Mouse (Mus musculus): ENCODE measurements at regions not wholly inside any gene's neighbourhood (a gene's known extent, or its start where the extent isn't known, plus 50 kb on each side); places are given as distances from the start of the nearest gene placed in this dataset.
A peak's percentile ranks its signal among the peaks of the same experiment; 100 is the strongest.

DNA sequence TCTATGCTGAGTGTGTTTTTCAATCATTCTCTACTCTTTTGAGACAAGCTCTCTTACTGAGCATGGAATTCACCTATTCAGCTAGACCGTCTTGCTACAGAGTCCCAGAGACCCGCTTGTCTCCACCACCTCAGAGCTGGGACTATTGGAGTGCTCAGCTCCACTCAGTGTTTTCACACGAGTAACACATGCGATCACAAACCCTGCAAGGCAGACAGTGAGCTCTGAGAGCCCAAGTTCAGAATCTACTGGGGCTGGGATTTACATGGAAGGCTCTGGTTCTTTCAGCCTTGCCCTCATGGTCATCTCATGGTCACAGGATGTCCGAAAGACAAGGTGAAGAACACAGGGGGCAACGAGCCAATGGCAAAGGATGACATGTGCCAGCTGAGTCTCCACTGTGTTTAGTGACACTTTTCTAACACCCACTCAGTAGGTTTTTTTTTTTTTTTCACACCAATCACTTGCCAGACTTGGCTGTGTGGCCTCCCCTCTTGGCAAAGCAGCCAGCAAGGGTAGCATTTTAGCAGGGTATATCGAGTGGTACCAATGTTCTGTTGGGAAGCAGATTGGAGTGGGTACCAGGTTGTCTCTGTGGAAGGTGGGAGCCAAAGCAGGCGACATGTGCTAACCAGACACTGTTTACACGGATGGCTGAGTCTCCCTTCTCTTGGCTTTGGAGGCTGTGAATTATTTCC, 51.2 kb upstream of the Gtsf1l start:
- Histone ChIP-seq H3K27ac (replicated peaks) (no peak overlapping the region), H3K9me3 (no peaks in the 10 kb centered on the region), H3K9ac (no peak overlapping the region), H3K4me2 (no peak overlapping the region), H3K4me1 (replicated peaks) (peaks cover 21% of the 10 kb centered on the region), H3K36me3 (no peaks in the 10 kb centered on the region), H3K27me3 (no peaks in the 10 kb centered on the region), H3K4me3 (no peak overlapping the region)
- 69% methylated on average over 9 of the region's 9 CpGs for WGBS
- ATAC-seq (ENCODE audit: low FRiP score, low read depth), result no peak

DNA sequence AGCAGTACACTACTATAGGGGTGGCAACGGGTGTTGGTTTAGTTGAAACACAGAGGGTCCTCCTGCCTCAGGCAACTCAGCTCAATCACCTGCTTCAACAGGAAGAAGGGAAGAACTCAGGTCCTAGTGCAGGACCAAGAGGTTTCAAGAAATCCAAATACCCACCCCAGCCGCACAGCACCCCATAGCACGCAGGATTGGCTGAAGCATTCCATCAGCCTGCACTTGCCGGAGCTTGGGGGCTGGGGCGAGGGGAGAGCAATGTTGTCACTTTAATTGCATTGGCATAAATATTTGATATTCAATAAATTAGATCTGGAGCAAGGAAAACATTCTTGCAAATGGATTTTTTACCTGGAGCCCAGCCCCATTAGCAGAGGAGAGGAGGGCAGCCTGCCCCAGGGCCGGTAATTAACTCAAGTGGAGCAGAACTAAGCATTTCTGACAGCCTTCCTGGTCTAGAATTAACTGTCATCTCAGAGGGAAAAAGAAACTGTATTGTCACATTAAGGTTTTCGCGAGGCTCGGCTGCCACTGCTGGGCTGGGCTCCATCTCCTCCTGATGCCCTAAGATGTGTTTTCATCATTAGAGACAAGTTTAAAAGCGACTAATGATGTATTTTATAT, 55.2 kb upstream of the Gtsf1l start:
- H3K27ac ChIP-seq (replicated peaks), result peak overlapping the region; percentile 65; the same call in 1 of the 2 replicates
- H3K4me2 ChIP-seq, result peak overlapping the region; percentile 20
- H3K9me3 ChIP-seq, result no peaks in the 10 kb centered on the region
- no peaks in the 10 kb centered on the region for H3K27me3 ChIP-seq
- 42% methylated on average over 10 of the region's 10 CpGs for WGBS
- peak; percentile 50 for ATAC-seq (ENCODE audit: low FRiP score, low read depth)
- peaks cover 24% of the 10 kb centered on the region for H3K4me1 ChIP-seq (replicated peaks)
- H3K36me3 ChIP-seq, result no peaks in the 10 kb centered on the region
- H3K4me3 ChIP-seq, result no peak overlapping the region
- no peak overlapping the region for H3K9ac ChIP-seq

DNA sequence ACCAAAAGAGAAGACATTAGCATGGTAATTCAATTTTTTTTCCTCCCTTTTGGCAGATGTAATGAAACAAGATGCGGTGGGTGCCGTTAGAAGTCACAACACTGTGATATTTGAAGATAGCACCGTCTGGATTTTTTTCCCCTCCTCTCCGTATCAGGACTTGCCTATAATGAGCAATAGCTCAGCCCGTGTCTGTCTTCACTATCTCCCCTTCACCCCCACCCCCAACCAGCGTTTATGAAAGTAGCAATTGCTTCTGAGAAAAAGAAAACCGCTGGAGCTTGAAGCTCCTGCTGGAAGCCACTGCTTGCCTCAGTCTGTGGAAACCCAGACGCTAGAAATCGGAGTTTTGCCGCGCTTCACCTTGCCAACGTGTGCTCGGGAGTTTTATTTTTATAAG, 55.8 kb upstream of the Gtsf1l start:
- ATAC-seq (ENCODE audit: low FRiP score, low read depth), result 0 out of 2 replicates have a peak, but pooled peaks have one; percentile 42
- Histone ChIP-seq H3K9me3 (no peaks in the 10 kb centered on the region), H3K4me2 (peak overlapping the region; percentile 20), H3K9ac (no peak overlapping the region), H3K4me1 (replicated peaks) (peaks cover 24% of the 10 kb centered on the region), H3K4me3 (no peak overlapping the region), H3K27ac (replicated peaks) (peak overlapping the region; percentile 65), H3K36me3 (no peaks in the 10 kb centered on the region), H3K27me3 (no peaks in the 10 kb centered on the region)
- 30% methylated on average over 13 of the region's 13 CpGs for WGBS

DNA sequence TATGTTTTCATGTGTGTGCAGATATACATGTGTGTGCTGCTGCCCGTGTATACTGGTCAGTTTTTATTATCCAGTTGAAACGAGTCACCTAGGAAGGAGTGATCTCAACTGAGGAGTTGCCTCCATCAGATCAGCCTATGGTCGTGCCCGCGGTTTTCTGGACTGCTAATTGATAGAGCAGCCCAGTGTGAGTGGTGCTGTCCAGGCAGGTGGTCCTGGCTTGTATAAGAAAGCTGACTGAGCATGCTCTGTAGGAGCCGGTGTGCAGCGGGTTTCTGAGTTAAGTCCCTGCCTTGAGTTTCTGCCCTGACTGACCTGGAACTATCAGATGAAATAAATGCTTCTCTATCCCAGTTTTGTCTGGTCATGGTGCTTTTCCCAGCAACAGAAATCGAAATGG, 56.9 kb upstream of the Tox2 start:
- H3K4me3 ChIP-seq, result no peak overlapping the region
- peaks cover 21% of the 10 kb centered on the region for H3K4me1 ChIP-seq (replicated peaks)
- no peak overlapping the region for H3K27ac ChIP-seq (replicated peaks)
- no peaks in the 10 kb centered on the region for H3K36me3 ChIP-seq
- H3K9me3 ChIP-seq, result no peaks in the 10 kb centered on the region
- ATAC-seq (ENCODE audit: low FRiP score, low read depth), result no peak
- no peak overlapping the region for H3K4me2 ChIP-seq
- WGBS, result 82% methylated on average over 8 of the region's 8 CpGs
- H3K27me3 ChIP-seq, result no peaks in the 10 kb centered on the region
- H3K9ac ChIP-seq, result no peak overlapping the region

DNA sequence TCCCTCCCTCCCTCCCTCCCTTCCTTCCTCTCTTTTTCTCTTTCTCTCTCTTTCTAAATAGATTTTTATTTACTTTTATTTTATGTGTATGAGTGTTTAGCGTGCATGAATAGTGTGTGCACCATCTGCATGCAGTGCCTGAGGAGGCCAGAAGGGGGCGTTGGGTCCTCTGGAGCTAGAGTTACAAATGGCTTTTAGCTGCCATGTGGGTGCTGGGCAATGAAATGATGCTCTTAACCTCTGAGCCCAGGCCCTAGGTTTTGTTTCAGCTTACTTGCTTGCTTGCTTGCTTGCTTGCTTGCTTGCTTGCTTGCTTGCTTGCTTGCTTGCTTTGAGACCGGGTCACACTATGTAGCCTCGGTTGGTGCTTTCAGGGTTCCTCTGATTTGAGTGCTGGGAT, 56.4 kb upstream of the Tox2 start:
- WGBS, result 88% methylated on average over 4 of the region's 4 CpGs

DNA sequence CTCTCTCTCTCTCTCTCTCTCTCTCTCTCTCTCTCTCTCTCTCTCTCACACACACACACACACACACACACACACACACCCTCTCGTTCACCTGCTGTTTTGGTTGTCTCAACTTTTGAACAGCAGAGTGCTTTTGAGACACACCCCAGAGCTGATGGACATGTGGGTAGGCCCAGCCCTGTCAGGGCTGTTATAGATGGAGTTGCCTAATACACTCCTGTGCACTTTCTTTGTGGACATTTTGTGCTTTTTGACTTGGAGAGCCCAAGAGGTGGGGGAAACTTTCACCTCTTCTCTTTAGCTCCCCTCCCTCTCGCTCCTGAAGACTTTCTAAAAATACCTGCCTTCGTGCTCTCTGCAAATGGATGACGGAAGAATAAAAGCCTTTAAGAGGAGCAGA, 55.5 kb upstream of the Tox2 start:
- WGBS, result 83% methylated on average over 4 of the region's 4 CpGs
- H3K27me3 ChIP-seq, result no peaks in the 10 kb centered on the region
- H3K4me1 ChIP-seq (replicated peaks), result peaks cover 23% of the 10 kb centered on the region
- no peak for ATAC-seq (ENCODE audit: low FRiP score, low read depth)
- H3K9ac ChIP-seq, result no peak overlapping the region
- no peaks in the 10 kb centered on the region for H3K9me3 ChIP-seq
- H3K27ac ChIP-seq (replicated peaks), result no peak overlapping the region
- no peak overlapping the region for H3K4me3 ChIP-seq
- H3K4me2 ChIP-seq, result no peak overlapping the region
- H3K36me3 ChIP-seq, result no peaks in the 10 kb centered on the region

More for the DNA sequence above, 56.4 kb upstream of the Tox2 start:
- Histone ChIP-seq H3K9me3 (no peaks in the 10 kb centered on the region), H3K27me3 (no peaks in the 10 kb centered on the region), H3K36me3 (no peaks in the 10 kb centered on the region), H3K4me3 (no peak overlapping the region), H3K27ac (replicated peaks) (no peak overlapping the region), H3K4me2 (no peak overlapping the region), H3K9ac (no peak overlapping the region), H3K4me1 (replicated peaks) (peaks cover 21% of the 10 kb centered on the region)
- no peak for ATAC-seq (ENCODE audit: low FRiP score, low read depth)

DNA sequence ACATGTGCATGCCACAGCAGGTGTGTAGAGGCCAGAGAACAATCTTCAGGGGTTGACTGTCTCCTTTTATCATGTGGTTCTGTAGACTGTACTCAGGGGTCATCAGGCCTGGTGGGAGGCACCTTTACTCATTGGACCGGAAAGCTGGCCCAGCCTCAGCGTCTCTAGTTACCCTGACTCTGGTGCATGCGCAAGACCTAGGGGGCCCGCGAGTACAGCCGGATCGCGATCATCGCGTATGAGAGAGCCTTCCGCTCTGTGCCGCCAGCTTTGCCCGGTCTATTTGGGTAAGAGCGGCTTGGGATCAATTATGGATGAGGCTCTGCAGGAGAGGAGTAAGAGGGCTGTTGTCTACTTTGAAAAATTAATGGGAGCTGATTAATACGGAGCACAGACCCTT, 51.9 kb upstream of the Tox2 start:
- H3K4me1 ChIP-seq (replicated peaks), result peaks cover 20% of the 10 kb centered on the region
- H3K4me3 ChIP-seq, result no peak overlapping the region
- peak; percentile 28; the same call in 1 of the 2 replicates for ATAC-seq (ENCODE audit: low FRiP score, low read depth)
- no peak overlapping the region for H3K27ac ChIP-seq (replicated peaks)
- no peaks in the 10 kb centered on the region for H3K27me3 ChIP-seq
- H3K36me3 ChIP-seq, result no peaks in the 10 kb centered on the region
- WGBS, result 65% methylated on average over 15 of the region's 15 CpGs
- H3K4me2 ChIP-seq, result peak overlapping the region; percentile 2; the same call in 1 of the 2 replicates
- H3K9ac ChIP-seq, result no peak overlapping the region
- no peaks in the 10 kb centered on the region for H3K9me3 ChIP-seq

DNA sequence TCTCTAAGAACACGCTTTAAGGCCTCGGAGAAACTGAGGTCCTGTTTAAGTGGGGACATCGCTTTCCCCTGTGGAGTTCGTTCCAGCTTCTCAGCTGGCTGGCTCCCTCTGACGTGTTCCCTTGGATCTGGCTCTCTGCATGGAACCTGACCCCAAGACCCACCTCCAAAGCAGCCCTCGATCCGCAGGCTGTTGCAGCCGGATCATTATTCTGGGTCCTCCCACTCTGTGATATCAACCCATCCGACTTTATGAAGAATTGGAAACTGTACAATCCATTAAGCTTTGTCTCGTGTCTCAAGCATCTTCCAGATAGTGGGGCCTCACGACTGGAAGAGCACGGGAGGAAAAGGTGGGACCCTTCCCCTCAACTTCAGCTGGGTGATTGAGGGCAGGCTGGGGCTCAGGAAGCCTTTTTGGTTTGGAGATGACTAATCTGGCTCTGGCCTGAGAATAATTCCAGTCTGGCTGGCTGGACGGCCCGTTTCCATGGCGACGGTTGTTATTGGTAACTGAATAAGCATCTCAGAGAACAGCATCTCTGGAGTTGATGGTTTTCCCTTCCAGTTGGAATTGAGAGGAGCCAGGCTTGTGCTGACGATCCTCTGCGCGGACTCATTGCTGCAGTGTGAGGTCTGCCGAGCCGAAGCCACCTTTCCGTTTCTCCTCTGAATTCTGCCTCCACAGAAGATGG, 50.4 kb upstream of the Tox2 start:
- peak; percentile 72 for ATAC-seq (ENCODE audit: low FRiP score, low read depth)
- peak overlapping the region; percentile 71 for H3K27ac ChIP-seq (replicated peaks)

More for the DNA sequence above, 50.4 kb upstream of the Tox2 start:
- 35% methylated on average over 22 of the region's 22 CpGs for WGBS
- H3K9me3 ChIP-seq, result no peaks in the 10 kb centered on the region
- H3K4me3 ChIP-seq, result no peak overlapping the region
- no peaks in the 10 kb centered on the region for H3K36me3 ChIP-seq
- no peak overlapping the region for H3K9ac ChIP-seq
- H3K4me2 ChIP-seq, result peak overlapping the region; percentile 23
- H3K27me3 ChIP-seq, result no peaks in the 10 kb centered on the region
- H3K4me1 ChIP-seq (replicated peaks), result peaks cover 20% of the 10 kb centered on the region
